Mouse (Mus musculus) bone marrow macrophage, adult 2 months (primary cell): ENCODE results near the gene Ccnq. TPM values are rescaled to one million over a fixed set of nuclear protein-coding genes. Genes with fewer than 3 reads are reported as not detected.
"Not testable (repeated sequence)": the region's sequence is repeated elsewhere in the genome, so short reads cannot be mapped to it uniquely, and the experiment has no call there.

ENCODE experiments used
- H3K27ac ChIP-seq: 2 replicates; pipeline ENCODE4 v1.5.1; 2012; ENCODE audit warnings: low read depth, low read length; ENCODE audit not compliant: insufficient read depth
- H3K4me1 ChIP-seq: 2 replicates; pipeline ENCODE4 v1.6.1; 2012; ENCODE audit warnings: low read length; ENCODE audit not compliant: control insufficient read depth, insufficient read depth
- H3K4me3 ChIP-seq: 2 replicates; pipeline ENCODE4 v1.5.1; 2012; ENCODE audit warnings: mild to moderate bottlenecking, low read length, moderate library complexity; ENCODE audit not compliant: insufficient read depth
- CTCF ChIP-seq: IDR thresholded peaks from 2 replicates; pipeline ENCODE4 v1.5.1; 2012; ENCODE audit warnings: low read depth, mild to moderate bottlenecking, low read length, moderate library complexity
- POLR2A ChIP-seq: IDR thresholded peaks from 2 replicates; pipeline ENCODE4 v1.6.1; 2012; ENCODE audit warnings: mild to moderate bottlenecking, low read depth, low read length, borderline replicate concordance
- polyA plus RNA-seq: library from polyadenylated mRNA; stranded (reverse); fragments of >200 nt; gene quantifications from 2 replicates; pipeline ENCODE4 v1.2.4, GENCODE M21; 2012; ENCODE audit not compliant: missing spikeins, insufficient read depth, insufficient read length

Ccnq gene
- polyA plus RNA-seq, 1 experiment, result 18.7 TPM

DNA sequence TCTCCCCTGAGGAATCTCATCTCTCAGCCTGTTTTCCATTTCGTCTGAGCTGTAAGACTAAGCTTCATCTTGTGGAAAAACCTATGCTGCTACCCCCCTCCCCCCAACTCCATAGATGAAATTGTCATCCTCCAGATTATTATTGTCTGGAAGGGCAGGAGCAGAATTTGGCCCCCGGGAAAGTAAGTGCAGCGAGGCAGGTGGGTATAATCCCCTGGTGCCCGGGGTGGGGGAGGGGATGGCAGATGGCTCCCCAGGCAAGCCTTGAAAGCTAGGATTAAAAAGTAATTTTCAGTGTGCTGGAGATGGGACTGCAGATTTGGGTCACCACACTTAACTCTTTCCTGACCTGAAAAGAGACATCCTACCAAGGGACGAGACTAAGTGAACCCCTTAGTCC, 10.7 kb upstream of the Ccnq start:
- H3K4me3 ChIP-seq, result no peak overlapping the region
- no peak overlapping the region for H3K27ac ChIP-seq
- H3K4me1 ChIP-seq, result no peaks in the 10 kb centered on the region
- TF ChIP-seq CTCF (no peak), POLR2A (no peak)

- no peak overlapping the region for H3K4me3 ChIP-seq
- H3K27ac ChIP-seq, result no peak overlapping the region
- TF ChIP-seq CTCF (no peak), POLR2A (no peak)
- no peaks in the 10 kb centered on the region for H3K4me1 ChIP-seq
These were observed 9.6 kb upstream of the Ccnq start for GRCm38 (mm10) chr11:78761086-78761485.

GRCm38 (mm10) chr11:78755299-78755698, 3.8 kb upstream of the Ccnq start:
- H3K4me1 ChIP-seq, result peaks cover 22% of the 10 kb centered on the region

DNA sequence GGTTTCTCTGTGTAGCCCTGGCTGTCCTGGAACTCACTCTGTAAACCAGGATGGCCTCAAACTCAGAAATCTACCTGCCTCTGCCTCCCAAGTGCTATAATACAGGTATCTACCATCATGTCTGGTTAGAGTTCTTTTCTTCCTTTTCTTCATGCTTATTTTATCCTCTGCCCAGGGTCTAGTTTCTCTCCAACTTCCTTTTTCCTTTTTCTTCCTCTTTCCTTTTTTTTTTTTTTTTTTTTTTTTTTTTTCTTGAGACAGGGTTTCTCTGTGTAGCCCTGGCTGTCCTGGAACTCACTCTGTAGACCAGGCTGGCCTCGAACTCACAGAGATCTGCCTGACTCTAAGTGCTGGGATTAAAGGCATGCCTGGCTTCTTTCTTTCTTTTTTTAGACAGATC, 2.6 kb upstream of the Ccnq start:
- not testable (repeated sequence) for H3K4me3 ChIP-seq, H3K27ac ChIP-seq
- peaks cover 28% of the 10 kb centered on the region for H3K4me1 ChIP-seq

More at GRCm38 (mm10) chr11:78755299-78755698, 3.8 kb upstream of the Ccnq start:
- TF ChIP-seq CTCF (no peak), POLR2A (no peak)
- Histone ChIP-seq H3K27ac (no peak overlapping the region), H3K4me3 (no peak overlapping the region)

DNA sequence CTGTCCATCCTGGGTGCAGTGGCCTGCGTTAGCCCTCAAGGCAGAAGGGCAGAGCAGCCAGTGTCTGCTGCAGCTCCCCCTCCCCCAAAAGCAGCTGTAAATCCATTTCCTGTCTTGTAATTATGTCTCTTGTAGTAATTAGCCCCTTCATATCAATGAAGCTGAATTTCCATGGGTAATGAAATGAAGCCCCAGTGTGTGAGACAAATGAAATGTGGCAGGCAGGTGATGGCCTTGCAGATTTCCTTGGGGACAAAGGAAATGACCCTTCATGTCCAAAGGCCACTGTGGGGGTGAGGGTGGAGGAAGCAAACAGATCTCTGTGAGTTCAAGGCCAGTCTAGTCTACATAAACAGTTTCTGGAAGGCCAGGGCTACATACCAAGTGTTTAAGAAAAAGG, 1.7 kb upstream of the Ccnq start:
- no peak overlapping the region for H3K27ac ChIP-seq
- TF ChIP-seq CTCF, result no peak
- no peak for TF ChIP-seq POLR2A
- H3K4me3 ChIP-seq, result no peak overlapping the region
- peaks cover 28% of the 10 kb centered on the region for H3K4me1 ChIP-seq

GRCm38 (mm10) chr11:78751843-78752203, 294 bp upstream of the Ccnq start:
- Histone ChIP-seq H3K4me3 (peak overlapping the region; percentile 48), H3K27ac (no peak overlapping the region), H3K4me1 (peaks cover 28% of the 10 kb centered on the region)
- TF ChIP-seq CTCF (no peak), POLR2A (no peak)

- no peak overlapping the region for H3K4me3 ChIP-seq
- H3K27ac ChIP-seq, result no peak overlapping the region
- peaks cover 28% of the 10 kb centered on the region for H3K4me1 ChIP-seq
- no peak for TF ChIP-seq CTCF
- TF ChIP-seq POLR2A, result no peak
These were observed 5.3 kb downstream of the Ccnq start for GRCm38 (mm10) chr11:78746264-78746663.

DNA sequence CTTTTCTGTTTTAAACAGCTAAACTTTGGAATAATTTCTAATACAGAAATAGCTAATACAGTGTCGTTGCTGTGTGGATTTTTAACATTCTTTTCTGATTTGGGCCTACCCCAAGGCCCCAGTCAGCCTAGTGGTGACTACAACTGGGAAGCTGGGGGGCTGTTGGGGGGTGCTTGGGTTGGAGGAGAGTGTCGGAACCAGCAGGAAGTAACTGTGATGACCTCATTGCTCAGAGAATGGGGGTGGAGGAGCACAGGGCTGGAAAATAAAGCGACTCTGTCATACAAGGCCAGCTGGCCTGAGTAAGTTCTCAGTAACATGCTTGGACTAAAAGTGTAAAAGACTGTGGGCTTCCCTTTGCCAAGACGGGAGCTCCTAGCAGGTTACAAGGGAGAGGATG, 6.1 kb downstream of the Ccnq start:
- H3K4me1 ChIP-seq, result peaks cover 24% of the 10 kb centered on the region

GRCm38 (mm10) chr11:78742461-78742860, 9.1 kb downstream of the Ccnq start:
- Histone ChIP-seq H3K4me1 (peaks cover 17% of the 10 kb centered on the region), H3K27ac (no peak overlapping the region)
- TF ChIP-seq POLR2A, result no peak
- TF ChIP-seq CTCF, result no peak

More for the DNA sequence above, 6.1 kb downstream of the Ccnq start:
- TF ChIP-seq POLR2A (no peak), CTCF (no peak)
- H3K27ac ChIP-seq, result peak overlapping the region; percentile 31; the same call in 1 of the 2 replicates
- no peak overlapping the region for H3K4me3 ChIP-seq

GRCm38 (mm10) chr11:78741958-78742357, 9.6 kb downstream of the Ccnq start:
- Histone ChIP-seq H3K4me1 (peaks cover 17% of the 10 kb centered on the region), H3K27ac (no peak overlapping the region), H3K4me3 (no peak overlapping the region)
- TF ChIP-seq CTCF (no peak), POLR2A (no peak)

More at GRCm38 (mm10) chr11:78742461-78742860, 9.1 kb downstream of the Ccnq start:
- H3K4me3 ChIP-seq, result no peak overlapping the region

DNA sequence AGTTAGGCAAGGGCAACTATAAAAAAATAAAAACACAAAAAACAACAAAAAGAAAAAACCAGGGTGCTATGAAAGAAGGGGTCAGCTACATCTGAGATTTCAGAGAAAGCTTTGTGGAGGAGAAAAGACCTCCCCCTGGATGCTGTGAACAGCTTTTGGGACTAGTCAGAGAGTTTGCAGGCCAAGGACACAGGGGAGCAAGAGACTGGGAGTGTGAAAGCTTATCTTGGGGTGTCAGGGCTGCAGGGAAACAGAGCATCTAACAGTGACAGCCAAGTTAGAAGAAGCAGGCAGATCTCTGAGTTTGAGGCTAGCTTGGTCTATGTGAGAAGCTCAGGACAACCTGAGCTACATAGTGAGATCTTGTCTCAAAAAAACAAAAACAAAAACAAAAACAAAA, 12.2 kb downstream of the Ccnq start:
- Histone ChIP-seq H3K27ac (no peak overlapping the region), H3K4me1 (peaks cover 10% of the 10 kb centered on the region)
- TF ChIP-seq POLR2A, result no peak
- no peak for TF ChIP-seq CTCF

More for the DNA sequence above, 12.2 kb downstream of the Ccnq start:
- H3K4me3 ChIP-seq, result no peak overlapping the region
